Mouse (Mus musculus): Measurements from ENCODE around the gene Chd4. TPM values are rescaled to one million over a fixed set of nuclear protein-coding genes. Genes with fewer than 3 reads are reported as not detected.

Chd4 gene
- polyA plus RNA-seq, 1 experiment from 2014 or later, result 123 TPM

- DNase-seq (ENCODE audit: low spot score) (no peak), ATAC-seq (ENCODE audit: insufficient read depth, low FRiP score, low TSS enrichment) (no peak)
- WGBS, result 74% methylated on average over 16 of the region's 16 CpGs
- no peak overlapping the region for H3K4me3 ChIP-seq (ENCODE audit: low read depth, low read length)
- no peaks in the 10 kb centered on the region for H3K27me3 ChIP-seq (ENCODE audit: control insufficient read depth, insufficient read depth, low read length)
- H3K4me1 ChIP-seq (ENCODE audit: control insufficient read depth, insufficient read depth, low read length), result peaks cover 35% of the 10 kb centered on the region
- peaks cover 9% of the 10 kb centered on the region for H3K36me3 ChIP-seq (ENCODE audit: control insufficient read depth, insufficient read depth, low read length)
- 0 out of 2 replicates have a peak overlapping the region, but pooled peaks have one; percentile 22 for H3K9ac ChIP-seq (ENCODE audit: low read length)
- no peak overlapping the region for H3K4me2 ChIP-seq (ENCODE audit: low read depth)
- H3K27ac ChIP-seq (ENCODE audit: low read depth, low read length), result no peak overlapping the region
- H3K9me3 ChIP-seq (ENCODE audit: control insufficient read depth, low read length), result no peaks in the 10 kb centered on the region
Measured at GRCm38 (mm10) chr6:125148926-125149568, 53.3 kb downstream of the Chd4 start.

GRCm38 (mm10) chr6:125149569-125149950 is 53.8 kb downstream of the Chd4 start:
- no peak overlapping the region for H3K4me2 ChIP-seq (ENCODE audit: low read depth)
- H3K4me3 ChIP-seq (ENCODE audit: low read depth, low read length), result no peak overlapping the region
- WGBS, result 84% methylated on average over 5 of the region's 7 CpGs
- no peak overlapping the region for H3K9ac ChIP-seq (ENCODE audit: low read length)
- DNase-seq (ENCODE audit: low spot score), result no peak
- no peaks in the 10 kb centered on the region for H3K27me3 ChIP-seq (ENCODE audit: control insufficient read depth, insufficient read depth, low read length)
- H3K36me3 ChIP-seq (ENCODE audit: control insufficient read depth, insufficient read depth, low read length), result peaks cover 9% of the 10 kb centered on the region
- H3K9me3 ChIP-seq (ENCODE audit: control insufficient read depth, low read length), result no peaks in the 10 kb centered on the region
- no peak for ATAC-seq (ENCODE audit: insufficient read depth, low FRiP score, low TSS enrichment)
- no peak overlapping the region for H3K27ac ChIP-seq (ENCODE audit: low read depth, low read length)
- H3K4me1 ChIP-seq (ENCODE audit: control insufficient read depth, insufficient read depth, low read length), result peaks cover 32% of the 10 kb centered on the region

- Histone ChIP-seq H3K27me3 (ENCODE audit: control insufficient read depth, insufficient read depth, low read length) (no peaks in the 10 kb centered on the region), H3K36me3 (ENCODE audit: control insufficient read depth, insufficient read depth, low read length) (peaks cover 9% of the 10 kb centered on the region), H3K4me3 (ENCODE audit: low read depth, low read length) (no peak overlapping the region), H3K9ac (ENCODE audit: low read length) (no peak overlapping the region), H3K27ac (ENCODE audit: low read depth, low read length) (no peak overlapping the region), H3K9me3 (ENCODE audit: control insufficient read depth, low read length) (no peaks in the 10 kb centered on the region), H3K4me2 (ENCODE audit: low read depth) (no peak overlapping the region), H3K4me1 (ENCODE audit: control insufficient read depth, insufficient read depth, low read length) (peaks cover 20% of the 10 kb centered on the region)
- 85% methylated on average over 22 of the region's 22 CpGs for WGBS
- DNase-seq (ENCODE audit: low spot score), result no peak
- no peak for ATAC-seq (ENCODE audit: insufficient read depth, low FRiP score, low TSS enrichment)
Measured at GRCm38 (mm10) chr6:125152212-125153017, 56.6 kb downstream of the Chd4 start.

- no peak overlapping the region for H3K9ac ChIP-seq (ENCODE audit: low read length)
- H3K36me3 ChIP-seq (ENCODE audit: control insufficient read depth, insufficient read depth, low read length), result peaks cover 9% of the 10 kb centered on the region
- no peak overlapping the region for H3K4me3 ChIP-seq (ENCODE audit: low read depth, low read length)
- no peak for ATAC-seq (ENCODE audit: insufficient read depth, low FRiP score, low TSS enrichment)
- peaks cover 24% of the 10 kb centered on the region for H3K4me1 ChIP-seq (ENCODE audit: control insufficient read depth, insufficient read depth, low read length)
- H3K27ac ChIP-seq (ENCODE audit: low read depth, low read length), result no peak overlapping the region
- no peaks in the 10 kb centered on the region for H3K9me3 ChIP-seq (ENCODE audit: control insufficient read depth, low read length)
- no peaks in the 10 kb centered on the region for H3K27me3 ChIP-seq (ENCODE audit: control insufficient read depth, insufficient read depth, low read length)
- no peak for DNase-seq (ENCODE audit: low spot score)
- 84% methylated on average over 5 of the region's 5 CpGs for WGBS
- no peak overlapping the region for H3K4me2 ChIP-seq (ENCODE audit: low read depth)
Measured at GRCm38 (mm10) chr6:125153018-125153389, 57.2 kb downstream of the Chd4 start.

- Histone ChIP-seq H3K36me3 (ENCODE audit: control insufficient read depth, insufficient read depth, low read length) (peaks cover 10% of the 10 kb centered on the region), H3K4me2 (ENCODE audit: low read depth) (no peak overlapping the region), H3K9ac (ENCODE audit: low read length) (no peak overlapping the region), H3K4me1 (ENCODE audit: control insufficient read depth, insufficient read depth, low read length) (peaks cover 21% of the 10 kb centered on the region), H3K4me3 (ENCODE audit: low read depth, low read length) (no peak overlapping the region), H3K27me3 (ENCODE audit: control insufficient read depth, insufficient read depth, low read length) (no peaks in the 10 kb centered on the region), H3K9me3 (ENCODE audit: control insufficient read depth, low read length) (no peaks in the 10 kb centered on the region), H3K27ac (ENCODE audit: low read depth, low read length) (no peak overlapping the region)
- ATAC-seq (ENCODE audit: insufficient read depth, low FRiP score, low TSS enrichment), result no peak
- 95% methylated on average over 4 of the region's 4 CpGs for WGBS
- no peak for DNase-seq (ENCODE audit: low spot score)
Measured at GRCm38 (mm10) chr6:125153682-125154081, 57.9 kb downstream of the Chd4 start.

- H3K36me3 ChIP-seq (ENCODE audit: control insufficient read depth, insufficient read depth, low read length), result peaks cover 15% of the 10 kb centered on the region
- no peaks in the 10 kb centered on the region for H3K9me3 ChIP-seq (ENCODE audit: control insufficient read depth, low read length)
- ATAC-seq (ENCODE audit: insufficient read depth, low FRiP score, low TSS enrichment) (no peak), DNase-seq (ENCODE audit: low spot score) (no peak)
- H3K4me2 ChIP-seq (ENCODE audit: low read depth), result no peak overlapping the region
- H3K4me1 ChIP-seq (ENCODE audit: control insufficient read depth, insufficient read depth, low read length), result peaks cover 16% of the 10 kb centered on the region
- no peak overlapping the region for H3K27ac ChIP-seq (ENCODE audit: low read depth, low read length)
- H3K4me3 ChIP-seq (ENCODE audit: low read depth, low read length), result no peak overlapping the region
- H3K9ac ChIP-seq (ENCODE audit: low read length), result no peak overlapping the region
- H3K27me3 ChIP-seq (ENCODE audit: control insufficient read depth, insufficient read depth, low read length), result no peaks in the 10 kb centered on the region
Measured at GRCm38 (mm10) chr6:125154550-125154949, 58.8 kb downstream of the Chd4 start.

- Histone ChIP-seq H3K36me3 (ENCODE audit: control insufficient read depth, insufficient read depth, low read length) (peaks cover 17% of the 10 kb centered on the region), H3K4me3 (ENCODE audit: low read depth, low read length) (no peak overlapping the region), H3K4me1 (ENCODE audit: control insufficient read depth, insufficient read depth, low read length) (peaks cover 16% of the 10 kb centered on the region), H3K27me3 (ENCODE audit: control insufficient read depth, insufficient read depth, low read length) (no peaks in the 10 kb centered on the region), H3K27ac (ENCODE audit: low read depth, low read length) (no peak overlapping the region), H3K9me3 (ENCODE audit: control insufficient read depth, low read length) (no peaks in the 10 kb centered on the region), H3K9ac (ENCODE audit: low read length) (no peak overlapping the region), H3K4me2 (ENCODE audit: low read depth) (no peak overlapping the region)
- ATAC-seq (ENCODE audit: insufficient read depth, low FRiP score, low TSS enrichment) (no peak), DNase-seq (ENCODE audit: low spot score) (no peak)
- WGBS, result 91% methylated on average over 8 of the region's 8 CpGs
Measured at GRCm38 (mm10) chr6:125155262-125155661, 59.5 kb downstream of the Chd4 start.

GRCm38 (mm10) chr6:125156491-125156890 is 60.7 kb downstream of the Chd4 start:
- Histone ChIP-seq H3K9ac (ENCODE audit: low read length) (no peak overlapping the region), H3K27me3 (ENCODE audit: control insufficient read depth, insufficient read depth, low read length) (no peaks in the 10 kb centered on the region), H3K27ac (ENCODE audit: low read depth, low read length) (no peak overlapping the region; the same call in 1 of the 2 replicates), H3K4me1 (ENCODE audit: control insufficient read depth, insufficient read depth, low read length) (peaks cover 16% of the 10 kb centered on the region), H3K4me3 (ENCODE audit: low read depth, low read length) (no peak overlapping the region), H3K36me3 (ENCODE audit: control insufficient read depth, insufficient read depth, low read length) (peaks cover 17% of the 10 kb centered on the region), H3K9me3 (ENCODE audit: control insufficient read depth, low read length) (no peaks in the 10 kb centered on the region), H3K4me2 (ENCODE audit: low read depth) (no peak overlapping the region)
- DNase-seq (ENCODE audit: low spot score) (no peak), ATAC-seq (ENCODE audit: insufficient read depth, low FRiP score, low TSS enrichment) (peak; percentile 1; the same call in 1 of the 2 replicates)
- 87% methylated on average over 3 of the region's 3 CpGs for WGBS
